Mouse (Mus musculus): ENCODE results near the gene Parp3. TPM values are rescaled to one million over a fixed set of nuclear protein-coding genes. Genes with fewer than 3 reads are reported as not detected.

Parp3 gene
- polyA plus RNA-seq, 1 experiment = 5.1 TPM

DNA sequence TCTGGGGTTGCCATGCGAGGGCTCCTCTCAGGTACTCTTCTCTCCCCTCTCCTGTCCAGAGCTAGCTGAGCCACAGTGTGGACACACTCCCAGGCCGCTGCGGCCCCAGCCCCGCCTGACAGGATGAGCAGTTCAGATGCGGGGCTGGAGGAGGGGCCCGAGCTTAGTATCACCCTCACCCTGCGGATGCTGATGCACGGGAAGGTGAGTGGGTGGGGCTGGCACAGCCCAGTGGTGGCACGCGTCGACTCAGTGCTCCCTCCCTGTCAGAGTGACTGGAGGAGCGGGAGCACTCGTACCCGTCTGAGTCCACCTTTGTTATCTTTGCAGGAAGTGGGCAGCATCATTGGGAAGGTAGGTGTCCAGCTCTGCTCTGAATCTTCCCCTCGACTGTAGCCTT is 16.8 kb downstream of the Parp3 start:
- no peak for DNase-seq (ENCODE audit: extremely low spot score in 1 of 2, low spot score in 1 of 2)

DNA sequence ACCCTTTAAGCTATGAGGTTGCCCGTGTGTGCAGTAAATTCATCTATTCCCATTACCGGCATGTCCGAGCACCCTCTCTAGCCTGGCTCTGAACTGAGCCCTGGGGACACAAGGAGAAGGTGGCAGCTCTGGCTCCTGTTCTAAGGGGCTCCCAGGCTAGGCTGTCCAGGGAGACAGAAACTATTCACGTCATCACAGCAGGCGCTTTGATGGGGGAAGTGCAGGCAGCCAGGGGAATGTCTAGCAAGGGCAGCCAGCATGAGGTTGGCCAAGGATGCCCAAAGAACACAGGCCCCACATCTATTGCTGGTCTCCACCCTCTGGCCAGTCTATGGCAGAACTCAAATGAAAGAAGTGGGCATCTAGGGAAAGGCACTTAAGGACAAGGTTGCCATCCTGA is 18.8 kb downstream of the Parp3 start:
- no peak for DNase-seq (ENCODE audit: extremely low spot score in 1 of 2, low spot score in 1 of 2)

DNA sequence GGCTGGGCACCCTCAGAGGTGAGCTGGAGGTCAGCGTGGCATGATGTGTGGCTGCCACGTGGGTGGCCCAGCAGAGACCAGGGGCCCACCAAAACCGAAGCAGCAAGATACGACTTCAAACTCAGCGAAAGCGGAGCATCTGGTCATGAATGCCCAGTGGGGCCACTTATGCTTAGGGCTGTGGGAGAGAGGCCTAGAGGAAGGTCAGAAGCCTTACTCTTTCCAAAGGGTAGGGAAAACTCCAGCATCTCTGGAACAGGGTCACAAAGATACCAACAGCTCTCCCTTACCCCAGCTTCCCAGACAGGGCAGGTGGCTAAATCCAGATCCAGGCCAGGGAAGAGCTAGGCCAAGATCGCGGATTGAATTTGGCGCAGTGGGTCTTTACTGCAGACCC is 19.6 kb downstream of the Parp3 start:
- no peak for DNase-seq (ENCODE audit: extremely low spot score in 1 of 2, low spot score in 1 of 2)

DNA sequence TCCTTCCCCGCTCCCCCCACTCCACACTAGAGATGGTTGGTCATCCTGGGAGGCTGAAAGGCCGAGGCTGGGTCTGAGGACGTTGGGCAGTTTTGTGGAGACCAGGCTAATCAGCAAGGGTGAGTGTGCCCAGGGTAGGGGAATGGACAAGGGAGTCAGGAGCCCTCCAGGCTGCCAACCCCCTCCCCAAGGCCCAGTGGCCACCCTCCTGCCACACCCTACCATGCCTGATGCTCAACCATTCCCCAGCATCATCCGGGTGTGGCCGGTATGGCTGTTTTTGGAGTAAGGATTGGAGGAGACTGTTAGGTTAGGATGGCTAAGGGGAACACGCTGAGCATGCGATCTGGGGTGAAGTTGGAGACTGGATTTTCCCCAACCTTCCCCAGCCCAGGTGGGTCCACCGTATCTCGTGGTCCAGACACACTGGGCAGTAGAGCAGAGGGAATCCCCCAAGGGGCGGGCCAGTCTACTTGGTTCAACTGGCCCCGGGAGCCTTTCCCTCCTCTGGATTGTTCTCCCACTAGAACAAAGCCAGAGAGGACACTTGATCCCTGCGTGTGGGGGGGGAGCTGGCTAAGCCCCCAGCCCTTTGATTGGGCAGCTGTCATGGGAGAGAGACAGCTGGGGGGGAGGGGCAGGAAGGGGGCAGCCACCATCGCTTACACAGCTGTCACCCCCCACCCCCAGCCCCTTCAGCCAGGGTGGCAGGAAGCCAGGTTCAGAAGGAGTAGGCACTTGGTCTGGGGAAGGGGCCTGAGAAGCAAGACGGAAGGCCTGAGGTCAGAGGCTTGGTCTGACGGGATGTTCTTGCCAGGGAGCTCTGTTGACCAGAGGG is 20.2 kb downstream of the Parp3 start:
- no peak for DNase-seq (ENCODE audit: extremely low spot score in 1 of 2, low spot score in 1 of 2)

DNA sequence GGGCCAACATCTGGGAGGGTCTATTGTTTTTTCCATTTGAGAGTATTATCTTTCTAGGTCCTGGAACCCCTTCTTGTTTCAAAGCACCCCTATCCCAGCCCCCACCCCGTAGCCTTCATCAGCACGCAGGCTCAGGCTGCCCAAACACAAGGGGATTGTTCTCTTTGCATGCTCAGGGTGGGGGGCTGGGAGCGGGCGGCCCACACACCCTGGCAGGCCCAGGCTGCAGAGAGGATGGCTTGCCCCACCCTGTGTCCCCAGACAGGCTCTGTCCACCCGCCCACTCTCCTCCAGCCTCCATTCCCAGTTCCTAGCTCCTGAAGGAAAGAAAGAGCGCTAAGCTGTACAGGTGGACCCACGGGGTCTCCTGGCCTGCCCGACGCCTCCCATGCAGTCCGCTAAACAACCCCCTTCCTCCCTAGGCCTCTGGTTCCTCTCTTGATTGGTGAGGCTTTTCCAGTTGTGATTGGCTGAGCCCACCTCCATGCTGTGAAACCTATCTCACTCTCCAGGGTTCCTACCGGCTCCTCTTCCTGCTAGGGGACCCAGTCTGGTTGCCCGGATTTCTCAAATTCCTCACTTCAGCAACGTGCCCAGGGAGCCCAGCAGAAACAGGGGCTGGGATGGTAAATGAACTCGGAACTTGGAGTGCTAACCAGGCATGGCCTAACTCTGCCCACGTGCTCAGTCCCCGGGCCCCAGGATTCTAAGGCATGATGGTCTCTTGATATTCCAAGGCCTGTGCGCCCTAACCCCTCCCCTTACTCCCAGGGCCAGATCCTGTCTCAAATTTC is 21.7 kb downstream of the Parp3 start:
- peak in 1 of 2 experiments; percentile 61 for DNase-seq (ENCODE audit: extremely low spot score in 1 of 2, low spot score in 1 of 2)

DNA sequence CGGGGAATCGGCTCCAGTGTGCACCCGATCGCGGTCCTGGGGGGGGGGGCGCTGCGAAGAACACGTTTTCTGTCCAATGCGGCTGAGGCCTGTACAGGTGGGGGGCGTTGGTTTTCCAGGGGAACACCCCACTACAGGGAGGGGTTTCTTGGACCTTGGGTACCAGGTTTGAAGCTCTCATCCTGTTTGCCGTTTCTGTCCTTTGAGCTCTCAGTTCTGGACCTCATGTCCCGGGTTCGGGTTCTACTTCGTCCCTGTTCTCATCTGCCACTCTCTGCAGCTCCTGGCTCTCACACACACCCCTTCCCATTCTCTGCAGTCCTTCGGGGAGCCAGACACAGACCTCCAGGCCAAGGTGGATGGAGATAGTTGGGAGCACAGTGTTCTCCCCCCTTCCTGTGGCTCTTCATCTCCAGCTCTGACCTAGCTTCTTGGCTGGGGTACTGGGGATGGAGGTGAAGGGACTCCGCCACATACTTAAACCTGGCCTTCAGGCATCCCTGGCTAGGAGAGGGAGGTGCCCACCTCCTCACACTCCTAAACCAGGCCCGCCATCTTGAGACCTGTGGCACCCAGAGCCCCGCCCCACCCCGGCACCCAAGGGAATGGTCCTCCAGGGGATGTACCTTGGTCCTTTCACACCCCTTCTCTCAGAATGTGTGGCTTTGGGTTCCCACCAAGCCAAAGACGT is 22.5 kb downstream of the Parp3 start:
- no peak for DNase-seq (ENCODE audit: extremely low spot score in 1 of 2, low spot score in 1 of 2)

DNA sequence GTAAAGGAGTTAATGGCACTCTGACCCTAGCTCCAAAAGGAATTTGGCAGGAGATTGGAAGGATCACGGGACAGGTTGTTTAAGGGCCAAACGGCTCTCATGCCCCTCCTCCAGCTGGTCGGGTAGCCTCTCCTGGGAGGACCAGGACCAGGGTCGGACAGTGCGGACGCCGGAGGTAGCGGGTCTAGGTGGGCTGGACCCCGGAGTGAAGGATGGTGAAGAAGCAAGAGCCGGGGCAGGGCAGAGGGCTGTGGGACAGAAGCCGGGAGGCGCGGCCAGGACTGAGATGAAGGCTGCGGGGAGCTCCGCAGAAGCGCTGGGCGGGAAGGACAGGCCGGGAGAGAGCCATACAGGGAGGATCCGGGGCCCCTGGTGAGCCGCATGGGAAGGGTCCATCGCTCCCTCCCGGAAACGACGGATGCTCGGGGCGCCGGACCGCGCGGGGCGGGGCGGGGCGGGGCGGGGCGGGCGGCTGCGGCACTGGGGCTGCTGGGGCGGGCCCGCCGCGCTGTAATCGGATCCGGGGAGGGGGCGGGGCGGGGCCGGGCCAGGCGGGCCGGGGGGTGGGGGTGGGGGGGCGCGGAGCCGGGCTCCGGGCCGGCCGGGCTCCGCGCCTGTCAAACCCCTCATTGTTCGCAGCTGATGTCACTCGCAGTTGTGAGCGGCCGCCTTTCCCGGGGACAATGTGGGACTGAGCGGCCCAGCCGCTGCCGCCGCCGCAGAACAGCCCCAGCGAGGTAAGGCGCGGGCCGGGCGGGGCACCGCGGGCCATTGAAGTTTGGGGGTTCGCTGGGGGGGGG is 23.3 kb downstream of the Parp3 start, which contains the start of gene Pcbp4:
Gene Pcbp4 (plus strand): TSS at position 21 of the 800 bp plus-strand sequence.
- DNase-seq (ENCODE audit: extremely low spot score in 1 of 2, low spot score in 1 of 2) = peak in 1 of 2 experiments; percentile 56

DNA sequence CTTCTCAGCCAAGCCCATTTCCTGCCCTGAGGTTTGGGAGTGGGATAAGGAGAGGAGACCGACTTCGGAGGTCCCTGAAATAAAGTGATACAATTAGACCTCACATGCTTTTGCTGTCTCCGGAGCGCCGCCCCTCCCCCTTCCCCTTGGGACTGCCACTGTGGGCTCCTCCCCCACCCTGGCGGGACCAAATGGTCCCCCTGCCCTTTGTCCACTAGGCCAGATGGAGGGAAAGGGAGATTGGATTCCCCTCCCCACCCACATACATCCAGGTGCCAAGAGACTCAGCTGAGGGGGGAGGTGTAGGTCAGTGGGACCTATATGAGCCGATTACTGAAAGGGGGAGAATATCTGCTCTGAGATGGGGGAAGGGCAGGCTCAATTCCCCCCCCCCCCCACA is 23.9 kb downstream of the Parp3 start:
- peak in 1 of 2 experiments; percentile 48 for DNase-seq (ENCODE audit: extremely low spot score in 1 of 2, low spot score in 1 of 2)

DNA sequence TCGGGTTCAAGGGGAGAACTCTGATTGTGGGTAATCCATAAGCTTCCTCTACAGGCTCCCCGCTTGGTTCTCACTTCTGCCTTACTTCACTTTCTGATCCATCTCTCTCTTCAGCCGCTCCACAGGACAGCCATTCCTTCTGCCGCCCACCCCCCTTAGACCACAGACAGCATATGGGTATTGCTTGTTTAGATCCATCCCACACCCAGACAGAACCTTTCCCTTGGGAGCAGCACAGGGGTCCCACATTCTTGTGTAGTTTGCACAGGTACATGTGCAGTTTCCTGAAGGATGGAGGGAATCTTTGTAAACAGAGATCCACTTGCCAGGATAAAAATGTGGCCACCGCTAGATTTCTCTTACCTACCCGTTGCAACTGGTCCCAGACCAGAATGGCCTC is 24.4 kb downstream of the Parp3 start:
- DNase-seq (ENCODE audit: extremely low spot score in 1 of 2, low spot score in 1 of 2) = no peak

DNA sequence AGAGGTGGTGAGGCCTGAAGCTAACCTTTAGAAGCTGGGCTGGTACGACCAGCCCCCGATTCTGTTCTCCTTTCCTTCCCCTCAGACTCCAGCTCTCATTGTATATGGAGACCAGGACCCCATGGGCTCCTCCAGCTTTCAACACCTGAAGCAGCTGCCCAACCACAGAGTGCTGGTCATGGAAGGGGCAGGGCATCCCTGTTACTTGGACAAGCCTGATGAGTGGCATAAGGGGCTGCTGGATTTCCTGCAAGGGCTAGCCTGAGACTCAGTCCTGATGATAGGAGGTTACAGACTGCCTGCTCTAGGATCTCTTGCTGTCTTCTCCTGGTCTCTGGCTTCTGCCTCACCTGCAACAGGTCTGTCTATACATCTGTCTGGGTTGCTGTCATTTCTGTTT is 24.9 kb downstream of the Parp3 start:
- no peak for DNase-seq (ENCODE audit: extremely low spot score in 1 of 2, low spot score in 1 of 2)

DNA sequence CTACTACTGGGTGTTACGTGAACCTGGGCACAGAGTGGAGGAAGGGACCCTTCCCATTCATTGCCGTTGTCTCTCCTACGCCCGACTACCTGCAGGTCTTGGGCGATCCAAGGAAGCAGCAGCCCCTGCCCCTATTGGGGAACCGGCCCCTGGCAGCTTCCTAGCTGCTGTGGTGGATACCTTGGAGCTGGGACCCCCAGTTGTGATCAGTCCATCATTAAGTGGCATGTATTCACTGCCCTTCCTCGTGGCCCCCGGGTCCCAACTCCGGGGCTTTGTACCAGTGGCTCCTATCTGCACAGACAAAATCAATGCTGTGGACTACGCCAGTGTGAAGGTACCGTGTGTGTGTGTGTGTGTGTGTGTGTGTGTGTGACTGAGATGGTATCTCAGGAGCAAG is 25.5 kb downstream of the Parp3 start:
- no peak for DNase-seq (ENCODE audit: extremely low spot score in 1 of 2, low spot score in 1 of 2)

DNA sequence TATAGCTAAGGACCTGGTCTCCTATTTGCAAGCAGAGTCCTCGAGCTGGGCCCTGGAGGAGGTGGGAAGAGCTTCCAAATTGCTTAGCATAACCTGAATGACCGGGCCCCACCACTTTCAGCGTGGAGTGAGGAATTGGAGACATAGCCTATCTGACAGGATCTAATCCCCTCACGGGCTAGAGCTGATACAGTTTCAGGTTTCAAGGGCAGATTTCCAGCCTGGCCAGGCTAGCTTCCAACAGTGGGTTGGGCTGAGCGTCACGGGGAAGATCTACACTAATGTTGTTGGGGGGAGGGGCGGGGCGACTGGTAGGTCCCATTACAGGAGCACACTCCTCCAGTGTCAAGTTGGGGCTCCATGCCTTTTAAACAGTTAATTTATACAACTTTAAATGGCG is 26.1 kb downstream of the Parp3 start:
- no peak for DNase-seq (ENCODE audit: extremely low spot score in 1 of 2, low spot score in 1 of 2)

DNA sequence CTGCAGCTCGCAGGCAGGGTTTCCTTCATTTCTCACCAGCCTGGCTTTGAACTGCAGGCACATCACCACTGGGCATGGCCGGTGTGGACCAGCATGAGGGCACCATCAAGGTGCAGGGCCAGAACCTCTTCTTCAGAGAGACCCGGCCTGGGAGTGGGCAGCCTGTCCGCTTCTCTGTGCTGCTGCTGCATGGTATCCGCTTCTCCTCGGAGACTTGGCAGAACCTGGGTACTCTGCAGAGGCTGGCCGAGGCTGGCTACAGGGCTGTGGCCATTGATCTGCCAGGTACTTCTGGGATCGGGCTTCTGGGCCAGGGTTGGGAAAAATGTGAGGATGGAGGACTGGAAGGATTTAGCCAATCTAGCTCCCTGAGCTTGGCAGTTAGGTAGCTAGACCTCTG is 26.8 kb downstream of the Parp3 start:
- no peak for DNase-seq (ENCODE audit: extremely low spot score in 1 of 2, low spot score in 1 of 2)

DNA sequence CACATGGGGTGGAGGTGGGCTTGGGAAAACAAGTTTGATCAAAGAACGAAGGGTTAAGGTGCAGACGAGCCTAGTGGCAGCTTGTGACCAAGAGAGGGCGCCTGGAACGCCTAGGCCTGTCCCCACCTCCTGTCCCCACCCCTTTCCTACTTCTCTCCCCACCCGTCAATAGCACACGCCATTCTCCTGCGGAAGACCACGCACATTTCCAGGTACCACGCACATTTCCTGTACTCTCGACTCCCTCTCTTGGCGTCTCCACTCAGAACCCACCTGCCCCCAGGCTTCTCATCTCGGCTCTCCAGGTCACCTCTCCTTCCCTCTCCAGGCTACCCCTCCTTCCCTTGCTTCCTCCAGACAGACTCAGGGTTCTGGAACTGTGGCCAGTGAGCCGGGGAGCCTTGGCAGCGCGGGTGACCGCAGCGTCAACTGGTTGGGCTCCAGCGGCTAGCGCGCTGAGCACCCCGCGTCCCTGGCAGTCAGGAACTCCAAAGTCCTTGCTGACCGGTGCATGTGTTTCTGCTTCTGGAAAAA is 28.2 kb downstream of the Parp3 start:
- peak in 1 of 2 experiments; percentile 78 for DNase-seq (ENCODE audit: extremely low spot score in 1 of 2, low spot score in 1 of 2)

DNA sequence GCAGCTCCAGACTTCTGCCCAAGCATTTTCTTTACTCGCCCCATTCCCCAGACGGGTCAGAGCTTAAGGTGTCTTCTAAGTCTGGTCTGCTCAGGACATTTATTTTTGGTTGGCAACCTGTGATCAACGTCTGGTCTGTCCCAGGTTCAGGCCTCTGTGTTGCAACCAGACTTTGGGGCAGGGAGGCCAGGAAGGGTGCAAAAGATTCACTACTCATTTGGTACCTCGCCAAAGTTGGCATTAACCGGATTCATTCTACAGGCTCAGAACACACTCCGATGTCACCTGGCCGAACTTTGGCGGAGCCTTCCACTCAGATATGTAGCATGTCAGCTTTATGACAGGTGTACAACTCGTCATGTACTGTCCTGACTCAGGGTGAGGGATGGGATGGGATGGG is 28.8 kb downstream of the Parp3 start:
- no peak for DNase-seq (ENCODE audit: extremely low spot score in 1 of 2, low spot score in 1 of 2)

DNA sequence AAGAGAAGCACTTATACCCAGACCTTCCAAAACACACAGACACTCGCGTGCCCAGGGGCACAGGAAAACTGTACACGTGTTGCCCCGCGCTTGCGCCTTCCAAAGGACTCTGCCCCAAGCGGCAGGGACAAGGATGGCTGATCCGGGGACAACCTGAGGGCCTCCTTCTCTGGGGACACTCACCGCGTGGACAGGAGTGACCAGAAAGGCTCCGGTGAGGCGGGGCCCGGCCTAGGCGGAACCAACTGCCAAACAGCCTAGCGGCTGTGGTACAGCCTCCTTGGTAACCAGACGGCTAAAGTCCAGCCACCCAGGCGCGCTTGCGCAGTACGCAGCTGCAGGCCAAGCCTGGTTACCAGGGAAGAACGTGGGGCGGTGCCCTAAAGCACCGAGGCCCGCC is 29.4 kb downstream of the Parp3 start, which contains the start of the genes Abhd14b and Abhd14a:
Gene Abhd14b (plus strand): TSS at position 112 of the 400 bp plus-strand sequence.
Gene Abhd14a (minus strand): TSS at position 331 of the 400 bp plus-strand sequence.
- DNase-seq (ENCODE audit: extremely low spot score in 1 of 2, low spot score in 1 of 2) = peak; percentile 84 to 96

DNA sequence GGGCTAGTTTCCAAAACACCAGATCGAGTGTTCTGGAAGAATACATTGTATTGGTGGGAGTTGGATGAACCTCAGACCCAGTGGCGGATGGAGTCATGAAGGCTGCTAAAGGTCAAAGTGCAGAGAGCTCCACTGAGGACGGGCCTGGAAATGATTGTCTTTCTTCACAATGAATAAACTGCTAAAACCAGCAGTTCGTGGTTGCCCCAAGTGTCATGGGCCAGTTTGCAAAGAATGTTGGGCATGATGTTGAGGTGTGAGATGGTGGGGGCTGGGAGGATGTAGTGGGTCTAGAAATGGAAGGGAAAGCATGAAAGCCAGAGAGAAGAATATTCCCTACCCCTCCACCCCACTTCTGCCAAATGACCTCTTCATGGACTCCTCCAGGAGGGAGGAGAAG is 31.9 kb downstream of the Parp3 start:
- no peak for DNase-seq (ENCODE audit: extremely low spot score in 1 of 2, low spot score in 1 of 2)

DNA sequence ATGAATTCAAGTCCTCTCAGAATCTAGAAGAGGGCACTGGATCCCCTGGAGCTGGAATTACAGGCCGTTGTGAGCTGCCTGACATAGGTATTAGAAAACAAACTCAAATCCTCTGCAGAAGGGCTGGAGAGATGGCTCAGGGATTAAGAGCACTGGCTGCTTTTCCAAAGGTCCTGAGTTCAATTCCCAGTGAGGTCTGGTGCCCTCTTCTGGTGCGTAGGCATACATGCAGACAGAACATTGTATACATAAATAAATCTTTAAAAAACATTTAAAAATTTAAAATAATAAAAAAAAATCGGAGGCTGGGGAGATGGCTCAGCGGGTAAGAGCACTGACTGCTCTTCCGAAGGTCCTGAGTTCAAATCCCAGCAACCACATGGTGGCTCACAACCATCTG is 34.1 kb downstream of the Parp3 start:
- no peak for DNase-seq (ENCODE audit: extremely low spot score in 1 of 2, low spot score in 1 of 2)

DNA sequence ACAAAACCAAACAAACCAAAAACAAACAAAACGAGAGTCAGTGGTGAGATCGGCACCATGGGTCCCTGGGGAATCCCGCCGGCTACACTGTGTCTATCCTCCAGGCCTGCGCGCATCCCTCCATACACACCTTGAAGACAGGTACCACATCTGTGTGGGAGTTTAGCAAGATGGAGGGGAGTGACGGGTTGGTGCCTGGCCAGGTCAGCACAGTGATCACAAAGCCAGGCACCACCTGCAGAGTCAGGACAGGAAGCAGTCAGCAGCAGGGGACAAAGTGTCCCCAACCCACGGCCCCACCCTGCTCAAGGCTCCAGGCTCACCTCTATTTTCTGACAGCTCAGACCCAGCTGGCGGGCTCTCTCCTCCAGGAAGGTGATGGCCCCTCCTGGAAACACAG is 40.2 kb downstream of the Parp3 start:
- no peak for DNase-seq (ENCODE audit: extremely low spot score in 1 of 2, low spot score in 1 of 2)

DNA sequence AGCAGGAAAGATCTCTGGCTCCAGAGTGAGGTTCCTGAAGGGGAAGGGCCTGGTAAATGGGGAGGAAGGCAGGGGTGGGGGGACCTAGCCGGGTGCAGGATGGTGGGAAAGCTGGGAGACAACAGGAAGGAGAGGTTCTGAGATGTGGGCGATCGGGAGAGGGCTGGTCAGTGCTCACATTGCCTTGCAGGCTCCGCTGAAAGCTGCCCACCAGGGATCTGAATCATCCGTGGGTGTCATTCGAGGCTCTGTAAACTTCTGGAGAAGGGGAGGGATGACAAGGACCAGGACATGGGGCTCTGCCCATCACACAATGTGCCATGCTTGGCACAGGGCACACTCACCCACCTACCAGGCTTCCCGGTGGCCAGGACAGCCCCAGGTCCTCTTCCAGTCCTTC is 43.4 kb downstream of the Parp3 start:
- DNase-seq (ENCODE audit: extremely low spot score in 1 of 2, low spot score in 1 of 2) = peak in 1 of 2 experiments; percentile 58
